Mouse (Mus musculus): ENCODE measurements around the gene Iyd.

Gene Iyd

DNA sequence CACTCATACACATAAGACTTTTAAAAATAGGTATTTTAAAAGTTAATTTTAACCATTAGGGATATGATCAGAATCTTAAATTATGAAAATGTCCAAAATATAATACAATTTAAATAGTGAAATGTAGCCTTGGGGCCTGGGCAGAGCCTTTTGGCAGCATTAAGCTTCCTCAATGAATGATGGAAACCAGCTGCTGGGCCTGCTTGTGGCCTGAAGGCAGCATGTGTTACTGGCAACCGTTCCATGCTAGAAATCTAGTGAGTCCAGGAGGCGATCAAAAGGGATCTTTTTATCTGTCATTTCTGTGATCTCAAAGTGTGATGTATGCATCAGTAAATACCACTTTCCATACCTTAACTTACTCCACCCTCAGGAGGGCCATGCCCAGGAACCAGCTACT, 9.3 kb downstream of the Iyd start:
- DNase-seq (ENCODE audit: low spot score in 2 of 2) = no peak

DNA sequence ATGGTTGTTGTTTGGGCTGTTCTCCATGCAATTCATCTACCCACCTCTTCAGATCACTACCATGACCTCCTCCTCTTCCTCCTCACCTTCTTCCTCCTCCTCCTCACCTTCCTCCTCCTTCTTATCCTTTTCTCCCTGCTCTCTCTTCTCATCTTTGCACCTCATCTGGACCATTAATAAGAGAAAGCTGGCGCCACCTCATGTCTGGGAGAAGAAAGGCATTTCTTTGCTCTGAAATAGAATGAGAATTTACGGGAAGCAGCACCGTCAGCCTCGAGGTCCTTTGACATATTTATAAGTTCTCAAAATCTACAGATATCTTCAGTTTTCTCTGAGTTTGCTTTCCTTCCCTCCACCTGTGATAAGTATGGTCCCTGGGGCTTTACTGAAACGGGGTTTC, 15.1 kb downstream of the Iyd start:
- DNase-seq (ENCODE audit: low spot score in 2 of 2) = no peak

DNA sequence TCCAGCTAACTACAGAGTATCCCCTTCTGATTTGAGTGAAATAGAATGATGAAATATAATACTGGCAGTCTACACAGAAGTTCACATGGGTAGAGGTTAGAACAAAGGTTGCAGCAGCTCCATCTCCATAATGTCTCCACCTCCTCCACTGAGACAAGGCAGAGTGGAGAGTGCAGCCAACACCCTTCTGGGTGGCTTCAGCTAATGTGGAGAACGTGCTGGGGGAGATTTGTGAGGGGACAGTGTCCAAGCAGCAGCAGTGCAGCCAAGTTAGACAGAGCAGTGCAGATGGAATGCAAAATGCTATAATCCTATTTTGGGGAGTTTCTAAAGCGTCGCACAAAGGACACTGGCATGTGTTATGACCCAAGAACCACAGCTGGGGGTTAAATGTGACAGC, 16.5 kb downstream of the Iyd start:
- DNase-seq (ENCODE audit: low spot score in 2 of 2) = no peak

DNA sequence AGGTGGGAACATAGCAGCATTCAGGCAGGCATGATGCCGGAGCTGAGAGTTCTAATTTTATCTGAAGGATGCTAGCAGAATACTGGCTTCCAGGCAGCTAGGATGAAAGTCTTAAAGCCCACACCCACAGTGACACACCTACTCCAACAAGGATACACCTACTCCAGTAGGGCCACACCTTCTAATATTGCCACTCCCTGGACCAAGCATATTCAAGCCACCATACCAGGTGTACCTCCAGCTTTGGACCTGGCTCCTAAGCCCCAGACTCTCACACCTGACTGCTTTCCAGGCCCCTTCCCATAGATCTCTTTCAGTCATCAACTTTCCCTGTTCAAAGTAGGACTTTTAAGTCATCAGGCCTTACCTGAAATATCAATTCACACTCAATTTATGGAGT, 19.1 kb downstream of the Iyd start:
- no peak for DNase-seq (ENCODE audit: low spot score in 2 of 2)

DNA sequence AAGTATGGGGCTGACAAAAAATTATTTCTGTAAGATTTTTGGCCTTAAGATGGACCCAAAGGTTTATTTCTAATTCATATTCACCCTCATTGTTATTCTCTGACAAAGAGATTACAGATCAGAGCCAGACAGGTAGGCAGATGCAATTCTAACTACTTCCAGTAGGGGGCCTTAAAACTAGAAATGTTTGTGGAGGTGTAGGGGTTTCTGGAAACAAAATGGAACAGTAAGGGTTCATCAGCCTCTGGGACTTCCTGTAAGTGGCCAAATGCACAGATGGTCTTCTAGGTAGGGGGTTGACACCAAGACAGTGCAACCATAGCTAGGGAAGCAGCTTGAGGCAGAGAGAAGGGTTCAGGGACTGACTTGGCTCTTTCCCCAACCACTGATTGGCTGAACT, 22.1 kb downstream of the Iyd start:
- no peak for DNase-seq (ENCODE audit: low spot score in 2 of 2)

DNA sequence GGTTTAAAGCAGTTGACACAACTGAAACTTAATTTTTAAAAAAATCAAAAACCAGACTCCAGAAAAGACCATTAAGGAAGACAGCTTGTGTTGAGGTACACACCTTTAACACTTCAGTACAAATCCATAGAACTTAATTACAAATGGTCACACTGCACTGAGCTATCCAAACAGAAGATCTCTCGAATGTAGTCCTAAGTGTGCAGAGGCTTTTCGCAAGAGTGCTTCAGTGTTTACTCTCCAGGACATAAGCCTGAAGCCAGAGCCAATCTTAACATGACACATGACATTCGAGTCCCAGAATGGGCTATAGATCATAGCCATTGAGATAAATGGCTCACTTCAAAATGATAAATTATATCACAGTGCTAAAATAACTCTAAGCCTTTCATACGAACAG, 25.1 kb downstream of the Iyd start:
- no peak for DNase-seq (ENCODE audit: low spot score in 2 of 2)

DNA sequence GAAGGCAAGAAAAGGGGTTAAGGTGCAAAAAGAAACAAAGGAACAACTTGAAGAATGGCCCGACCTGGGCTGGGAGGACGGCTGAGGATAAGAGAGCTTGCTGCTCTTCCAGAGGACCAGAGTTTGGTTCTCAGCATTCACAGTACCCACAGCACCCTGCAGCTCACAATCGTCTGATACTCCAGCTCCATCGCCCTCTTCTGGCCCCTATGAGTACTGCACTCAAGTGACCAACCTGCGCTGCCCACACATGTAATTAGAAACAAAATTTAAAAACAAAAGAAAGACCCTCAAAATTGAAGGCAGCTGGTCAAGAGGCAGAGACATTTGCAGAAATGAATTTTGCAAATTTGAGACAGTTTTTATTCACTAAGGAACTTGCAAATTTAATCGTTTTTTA, 27.8 kb downstream of the Iyd start:
- no peak for DNase-seq (ENCODE audit: low spot score in 2 of 2)

DNA sequence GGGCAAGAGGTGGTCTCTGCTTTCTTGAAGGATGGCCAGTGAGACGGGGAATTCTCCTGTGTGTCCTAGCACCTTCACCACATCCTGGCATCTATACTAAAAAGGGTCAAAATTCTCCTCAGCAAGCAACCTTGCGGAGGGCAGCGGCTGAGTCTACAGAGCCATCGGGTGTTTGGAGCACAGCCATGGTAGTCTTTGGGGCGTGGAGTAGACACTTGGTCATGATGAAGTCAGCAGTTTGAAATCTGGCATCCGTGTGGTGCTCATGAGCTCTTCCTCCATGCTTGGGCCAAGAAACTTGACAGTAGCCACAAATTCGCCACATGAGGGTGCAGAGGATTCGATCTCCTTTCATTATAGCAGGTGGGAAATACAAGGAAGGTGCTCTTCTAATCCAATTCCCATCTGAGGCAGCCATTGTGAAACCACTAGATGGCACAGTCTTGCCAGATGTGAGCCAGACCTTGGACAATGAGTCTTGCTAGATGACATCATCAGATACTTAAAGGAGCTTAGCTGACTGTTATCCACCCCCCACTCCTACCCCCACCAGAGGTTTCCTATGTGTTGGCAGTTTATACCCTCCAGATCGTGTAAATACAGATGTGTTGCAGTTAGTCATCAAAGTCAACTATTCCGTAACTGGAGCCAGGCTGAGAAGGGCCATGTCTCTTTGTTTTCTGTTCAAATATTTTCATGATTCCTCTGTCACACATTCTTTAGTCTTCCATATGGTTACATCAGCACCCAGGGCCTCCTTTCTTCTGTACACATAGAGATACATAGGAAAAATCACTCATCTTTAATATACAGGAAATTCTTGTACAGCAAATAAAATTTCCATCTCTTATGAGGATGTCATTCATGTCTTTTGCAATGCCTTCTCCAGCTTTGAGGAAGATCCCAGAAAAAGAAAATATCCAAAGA, 32.9 kb downstream of the Iyd start:
- peak; percentile 5 to 15 for DNase-seq (ENCODE audit: low spot score in 2 of 2)

DNA sequence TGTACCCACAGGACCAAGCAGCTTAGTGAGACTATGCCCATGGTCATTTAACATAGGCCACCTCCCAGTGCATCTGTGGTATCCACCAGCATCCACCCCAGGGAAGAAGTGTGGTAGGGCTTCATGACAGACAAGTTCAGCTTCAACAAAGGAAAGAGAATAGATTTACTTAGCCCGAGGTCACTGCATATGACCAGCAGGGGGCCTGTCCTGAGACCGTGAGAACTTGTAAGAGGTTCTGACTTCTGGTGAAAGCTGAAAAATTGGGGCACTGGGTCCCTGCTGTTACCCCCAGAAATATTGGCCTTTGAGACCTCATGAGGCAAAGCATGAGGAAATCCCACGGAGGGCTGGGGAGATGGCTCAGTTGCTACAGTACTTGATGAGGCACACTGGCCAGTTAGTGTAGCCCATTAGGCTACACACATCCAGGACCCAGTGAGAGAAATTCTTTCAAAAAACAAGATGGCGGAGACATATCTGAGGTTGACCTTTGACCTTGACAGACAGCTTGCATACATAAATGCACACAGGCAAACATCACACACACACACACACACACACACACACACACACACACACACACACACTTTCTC, 34.0 kb downstream of the Iyd start:
- DNase-seq (ENCODE audit: low spot score in 2 of 2) = peak in 1 of 2 experiments; percentile 8

DNA sequence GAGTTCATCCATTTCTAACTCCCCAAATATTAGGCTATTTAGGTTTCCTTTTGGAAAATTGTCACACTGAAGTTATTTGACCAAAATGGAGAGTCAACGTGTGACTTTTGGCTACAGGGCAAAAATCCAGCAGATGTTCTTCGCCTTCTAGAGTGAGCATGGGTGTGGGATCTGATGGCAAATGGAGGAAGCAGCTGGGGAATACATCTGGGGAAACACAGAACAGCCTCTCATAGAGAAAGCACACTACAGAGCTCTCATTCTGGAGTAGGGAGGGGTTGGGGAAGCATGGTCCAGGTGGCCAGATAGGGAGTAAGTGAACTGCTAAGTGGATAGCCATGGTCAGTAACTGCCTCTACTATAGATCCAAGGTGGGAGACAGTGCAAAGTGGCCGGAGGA, 50.6 kb downstream of the Iyd start:
- DNase-seq (ENCODE audit: low spot score in 2 of 2) = no peak

DNA sequence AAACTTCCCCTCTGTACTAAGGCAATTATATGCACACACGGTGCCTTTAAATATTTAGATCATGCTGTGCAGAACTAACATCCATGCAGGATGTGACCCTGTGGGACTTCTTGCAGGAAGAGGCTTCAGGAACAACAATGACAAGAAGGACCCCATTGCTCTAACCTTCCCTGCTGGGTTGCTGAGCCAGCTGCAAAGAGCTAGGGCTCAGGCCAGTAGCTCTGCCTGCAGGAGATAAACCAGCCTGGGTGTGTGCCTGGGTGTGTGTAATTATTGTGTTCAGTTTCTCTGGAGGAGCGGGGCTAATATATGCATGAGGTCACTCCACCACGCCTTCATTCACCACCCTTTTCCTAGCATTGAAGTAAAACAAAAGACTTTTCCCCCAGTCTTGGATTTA, 51.8 kb downstream of the Iyd start:
- no peak for DNase-seq (ENCODE audit: low spot score in 2 of 2)

DNA sequence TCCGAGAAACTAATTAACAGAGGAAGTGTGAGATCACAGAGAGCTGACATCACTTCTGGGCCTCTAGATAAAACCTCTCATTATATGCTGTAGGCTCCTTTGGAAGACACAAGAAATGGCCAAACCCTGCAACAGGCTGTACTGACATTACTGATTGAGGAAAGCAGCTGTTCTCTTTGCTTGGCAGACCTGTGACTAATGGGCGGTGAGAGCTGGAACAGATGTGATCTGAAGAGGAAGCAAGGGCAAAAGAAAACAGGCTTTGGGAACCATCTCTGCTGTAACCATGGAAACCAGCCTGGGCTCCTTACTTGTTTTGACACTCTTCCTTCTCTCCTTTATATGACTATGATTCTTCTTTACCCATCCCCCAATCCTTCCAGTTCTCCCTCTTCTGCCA, 56.7 kb downstream of the Iyd start:
- no peak for DNase-seq (ENCODE audit: low spot score in 2 of 2)

DNA sequence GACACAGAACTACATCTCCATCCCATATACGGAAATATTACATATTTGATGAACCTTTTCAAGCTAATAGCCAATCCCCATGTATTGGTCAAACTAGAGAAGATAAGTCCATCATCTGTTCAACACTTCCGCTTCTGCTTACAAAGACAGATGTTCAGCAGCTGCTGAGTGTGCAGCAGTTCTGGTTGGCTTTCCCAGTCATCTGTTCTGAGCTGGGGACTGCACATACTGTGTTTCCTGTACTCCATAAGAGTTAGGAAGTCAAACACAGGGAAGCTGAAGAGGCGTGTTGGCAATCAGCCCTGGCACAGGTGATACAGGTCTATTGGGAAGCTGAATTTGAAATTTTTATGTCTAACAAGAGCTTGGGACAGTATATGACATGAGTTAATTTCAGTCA, 57.7 kb downstream of the Iyd start:
- no peak for DNase-seq (ENCODE audit: low spot score in 2 of 2)
